27 mouse cellular contexts compared by ENCODE assay signal in the genomic region with DNA sequence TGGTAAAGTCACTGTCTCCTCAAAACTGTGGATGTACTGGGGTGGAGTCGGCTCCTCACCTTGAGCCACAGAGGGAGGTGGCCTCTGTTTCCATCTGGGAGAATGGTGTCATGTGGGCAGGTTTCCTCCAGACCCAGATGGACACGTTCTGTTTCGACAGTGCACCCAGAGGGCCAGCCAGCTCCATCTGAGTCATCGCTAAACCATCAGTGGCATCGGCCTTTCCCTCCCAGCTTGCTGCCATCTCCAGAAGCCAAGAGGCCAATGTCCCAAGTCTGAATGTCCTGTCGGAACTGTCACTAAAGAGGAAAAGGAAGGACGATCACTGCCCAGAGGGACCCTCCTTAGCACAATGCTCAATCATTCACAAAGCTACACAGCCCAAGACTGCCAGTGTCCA. TPM values are rescaled to one million over a fixed set of nuclear protein-coding genes. Genes with fewer than 3 reads are reported as not detected.
DNase-seq lines count a peak whose midpoint lies in the region; ATAC-seq and TF ChIP-seq lines count a peak whose summit lies in the region.
"Had no signal": no experiment of that assay in that cellular context is flagged by ENCODE, and none has a peak within 500 bp of the region (broad histone marks: within the 10 kb centered on the region; RNA-seq: fewer than 3 reads in every experiment).

No protein-coding gene starts in this region.

- H3K27me3 ChIP-seq in cerebellum, adult 2 months (ENCODE audit: control insufficient read depth, insufficient read depth, low read length) = peaks cover 1% of the 10 kb centered on the region; the same call in 1 of the 2 replicates
- H3K27me3 ChIP-seq in small intestine, adult 2 months (ENCODE audit: control insufficient read depth, insufficient read depth, low read length) = no peaks in the 10 kb centered on the region

- TF ChIP-seq CTCF in cerebellum, adult 2 months (IDR thresholded peaks at IDR 0.05; ENCODE audit: borderline replicate concordance, insufficient read depth, low read depth, low read length) = no peak
- TF ChIP-seq CTCF in small intestine, adult 2 months (IDR thresholded peaks at IDR 0.05; ENCODE audit: extremely low read depth, insufficient read length, insufficient replicate concordance, low read depth, low read length) = no peak

- H3K4me1 ChIP-seq in cerebellum, adult 2 months (ENCODE audit: control insufficient read depth, insufficient read depth, low read length) = no peaks in the 10 kb centered on the region
- H3K4me1 ChIP-seq in small intestine, adult 2 months (ENCODE audit: control insufficient read depth, insufficient read depth, insufficient read length, low read length) = peaks cover 32% of the 10 kb centered on the region; the same call in 1 of the 2 replicates

- H3K36me3 ChIP-seq in small intestine, adult 2 months (ENCODE audit: control insufficient read depth, insufficient read depth, low read length) = peaks cover 9% of the 10 kb centered on the region; the same call in 1 of the 2 replicates
- H3K36me3 ChIP-seq: embryonic facial prominence, embryonic 10.5 days; embryonic facial prominence, embryonic 13.5 days; forebrain, embryonic 12.5 days; forebrain, embryonic 15.5 days; heart, embryonic 10.5 days; heart, embryonic 13.5 days had no signal

- TF ChIP-seq POLR2A in cerebellum, adult 2 months (IDR thresholded peaks at IDR 0.05; ENCODE audit: borderline replicate concordance, insufficient read depth, low read length) = no peak
- TF ChIP-seq POLR2A in small intestine, adult 2 months (IDR thresholded peaks at IDR 0.05; ENCODE audit: low read depth, low read length) = no peak

- peak; percentile 46 for DNase-seq in adrenal gland, adult 2 months
- DNase-seq in adrenal gland, postnatal 4 days (ENCODE audit: low spot score in 2 of 2) = no peak
- peak; percentile 17 to 34 for DNase-seq in cerebellum, adult 2 months
- no peak for DNase-seq in cerebellum, postnatal 10 days
- DNase-seq: cerebellum, adult 9-11 months; cerebellum, postnatal 36 days; embryo, embryonic 11 days; gastrocnemius, postnatal 10 days; gastrocnemius, postnatal 36 days; heart, adult 2 months; heart, postnatal 14 days; heart, postnatal 4 days; kidney, adult 2 months had no signal

- WGBS in cerebellum, adult 2 months = 39% methylated on average over 7 of the region's 7 CpGs
- 63% methylated on average over 7 of the region's 7 CpGs for WGBS in small intestine, adult 2 months

- H3K4me3 ChIP-seq in cerebellum, adult 2 months (replicated peaks; ENCODE audit: insufficient read depth, low read depth, low read length) = no peak overlapping the region
- no peak overlapping the region for H3K4me3 ChIP-seq in small intestine, adult 2 months (ENCODE audit: low read depth, low read length)
- H3K4me3 ChIP-seq: embryonic facial prominence, embryonic 10.5 days; embryonic facial prominence, embryonic 13.5 days; erythroblast, embryonic 14.5 days; forebrain, embryonic 12.5 days; forebrain, embryonic 15.5 days; heart, adult 2 months; heart, embryonic 10.5 days; heart, embryonic 13.5 days had no signal

- H3K27ac ChIP-seq in cerebellum, adult 2 months (ENCODE audit: insufficient read depth, low read length) = no peak overlapping the region
- H3K27ac ChIP-seq in small intestine, adult 2 months (ENCODE audit: insufficient read depth, low read depth, low read length) = peak overlapping the region; percentile 63
- H3K27ac ChIP-seq: embryonic facial prominence, embryonic 10.5 days; embryonic facial prominence, embryonic 13.5 days; forebrain, embryonic 12.5 days; forebrain, embryonic 15.5 days; heart, adult 2 months; heart, embryonic 10.5 days; heart, embryonic 13.5 days; hindbrain, embryonic 14.5 days; hindbrain, postnatal 0 days had no signal

- ATAC-seq in inflammation-experienced regulatory T-cells, adult 6 months = no peak
- ATAC-seq: activated CD4-positive, CD25-positive, alpha-beta regulatory T cell, adult 4 months; CD4-positive, CD25-positive, alpha-beta regulatory T cell, adult 4 months; forebrain, embryonic 15.5 days; hindbrain, postnatal 0 days; intestine, postnatal 0 days had no signal

RNA-seq across cellular contexts. Expression of gene St14, which starts 5.6 kb away (rescaled TPM):
- 1 to 10 TPM in 1 of 2 experiments, under 1 TPM in 1; 0.48 to 1.5 TPM for total RNA-seq in adrenal gland, adult 2 months (2021)
- 0.41 and 1.2 TPM in 2 replicates for polyA plus RNA-seq in adrenal gland, adult 2 months (2012; rRNA removed)
- total RNA-seq in adrenal gland, postnatal 4 days (2021) = 1 to 10 TPM in 1 of 2 experiments, under 1 TPM in 1; 0.62 to 6.8 TPM
- polyA plus RNA-seq in cerebellum, adult 2 months (2012; rRNA removed) = 1.2 and 1.4 TPM in 2 replicates
- polyA plus RNA-seq in small intestine, adult 2 months (2012; rRNA removed) = 132 and 279 TPM in 2 replicates
- 10 to 100 TPM in 1 of 3 experiments, 1 to 10 TPM in 2; 4.4 to 10.5 (median 5.4) TPM for polyA plus RNA-seq in inflammation-experienced regulatory T-cells, adult 6 months (2017; shearing (Covaris generic))
- total RNA-seq: gastrocnemius, postnatal 36 days had no signal

Comparison
In these comparisons a context has a peak if more than half of its experiments do, and no peak if none do; other contexts are left out.
1. DNase-seq: peak in adrenal gland, adult 2 months (single experiment) and cerebellum, adult 2 months (2 of 2); none in adrenal gland, postnatal 4 days (0 of 2) and cerebellum, postnatal 10 days (0 of 2).
2. RNA of gene St14, which starts 5.6 kb away (polyA plus RNA-seq): 132 to 279 TPM in small intestine, adult 2 months; 4.4 to 10.5 TPM in inflammation-experienced regulatory T-cells, adult 6 months, 1.2 to 1.4 TPM in cerebellum, adult 2 months and 0.41 to 1.2 TPM in adrenal gland, adult 2 months; every median in the first group is over 10 times any median in the second.